Mouse (Mus musculus): ENCODE measurements around the gene Taok3.
A peak's percentile ranks its signal among the peaks of the same experiment; 100 is the strongest.

The Taok3 gene

DNA sequence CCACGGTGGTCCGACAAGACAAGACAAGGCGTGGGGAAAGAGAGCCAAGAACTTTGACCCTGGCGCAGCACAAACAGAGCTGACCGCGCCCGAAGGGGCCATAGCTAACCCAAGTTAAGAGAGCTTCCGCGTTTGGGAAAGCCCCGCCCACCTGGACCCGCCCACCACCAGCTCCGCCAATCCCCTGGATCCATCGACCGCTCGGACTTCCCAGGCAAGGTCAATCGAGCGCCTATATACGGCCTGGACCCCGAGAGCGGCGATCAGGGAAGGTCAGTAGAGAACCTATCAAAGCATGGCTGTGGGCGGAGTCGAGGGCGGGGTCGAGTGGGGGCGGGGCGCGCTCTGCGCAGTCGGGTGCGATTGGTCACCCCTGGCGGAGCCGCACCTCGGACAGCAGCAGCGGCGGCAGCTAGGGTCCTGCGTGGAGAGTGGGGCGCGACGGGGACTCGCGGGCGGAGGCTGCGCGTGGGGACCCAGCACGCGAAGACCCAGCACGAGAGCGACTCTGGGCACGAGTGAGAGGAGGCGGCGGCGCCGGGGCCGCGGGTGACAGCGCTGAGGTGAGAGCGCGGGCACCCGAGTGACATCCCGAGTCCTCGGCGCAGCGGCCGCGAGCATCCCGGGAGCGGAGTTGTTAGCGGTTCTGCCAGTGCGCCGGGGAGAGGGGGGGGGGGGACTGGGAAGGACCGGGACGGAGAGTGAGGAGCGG lies at the start of gene Taok3:
TSS of gene Taok3 (plus strand) at position 353 of the 712 bp plus-strand sequence.
- peak; percentile 98 for DNase-seq

DNA sequence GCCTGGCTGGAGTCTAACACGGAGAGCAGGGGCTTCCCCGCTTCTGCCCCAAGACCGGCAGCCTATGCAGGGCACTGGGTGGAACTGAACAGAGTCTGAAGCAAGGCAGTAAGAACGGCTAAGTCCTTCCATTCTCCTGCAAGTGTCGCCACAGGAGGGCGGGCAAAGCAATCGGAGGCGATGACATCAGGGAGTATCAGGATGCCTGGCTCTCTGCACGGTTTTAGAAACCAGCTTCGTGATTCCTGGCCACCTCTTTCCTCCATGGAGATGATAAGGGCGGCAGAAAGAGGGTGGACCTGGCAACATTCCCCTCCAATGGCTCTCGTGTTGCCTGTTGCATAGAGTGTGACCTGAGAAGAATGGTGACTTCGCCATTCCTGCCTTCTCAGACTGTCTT lies 32.2 kb upstream of the Taok3 start:
- DNase-seq, result no peak

DNA sequence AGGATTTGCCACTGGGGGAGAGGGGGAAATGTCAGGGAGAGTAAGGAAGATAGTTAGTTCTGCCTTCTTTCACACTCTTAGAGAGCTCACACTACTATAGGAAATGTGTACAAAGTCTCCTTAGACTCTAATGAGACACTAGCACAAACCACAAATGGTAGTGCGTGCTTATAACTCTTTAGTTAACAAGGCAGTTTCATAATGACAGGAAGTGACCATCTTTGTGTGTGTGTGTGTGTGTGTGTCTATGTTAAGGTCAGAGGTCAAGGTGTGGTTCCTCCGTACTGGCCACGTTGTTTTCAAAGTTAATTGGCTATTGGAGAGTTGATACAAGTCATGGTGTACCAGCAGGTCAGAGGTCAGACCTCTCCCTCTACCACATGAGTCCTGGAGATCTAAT lies 30.8 kb upstream of the Taok3 start:
- no peak for DNase-seq

DNA sequence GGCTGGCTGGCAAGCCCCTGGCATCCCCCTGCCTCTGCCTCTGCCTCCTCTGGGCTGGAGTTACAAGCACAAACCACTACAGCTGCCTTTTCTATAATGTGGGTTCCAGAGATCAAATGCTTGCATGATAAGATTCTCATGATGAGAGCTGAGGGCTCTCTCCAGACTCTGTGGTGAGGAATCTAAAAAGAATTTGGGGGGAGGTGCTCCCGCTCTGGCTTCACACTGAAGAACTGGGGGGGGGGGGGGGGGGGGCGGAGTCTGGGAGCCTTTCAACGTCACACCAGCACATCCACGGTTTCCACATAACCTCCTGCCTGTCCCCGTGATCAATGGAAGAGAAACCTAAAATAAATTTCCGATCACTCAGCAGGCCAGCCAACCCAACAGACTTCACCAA lies 30.1 kb upstream of the Taok3 start:
- no peak for DNase-seq

DNA sequence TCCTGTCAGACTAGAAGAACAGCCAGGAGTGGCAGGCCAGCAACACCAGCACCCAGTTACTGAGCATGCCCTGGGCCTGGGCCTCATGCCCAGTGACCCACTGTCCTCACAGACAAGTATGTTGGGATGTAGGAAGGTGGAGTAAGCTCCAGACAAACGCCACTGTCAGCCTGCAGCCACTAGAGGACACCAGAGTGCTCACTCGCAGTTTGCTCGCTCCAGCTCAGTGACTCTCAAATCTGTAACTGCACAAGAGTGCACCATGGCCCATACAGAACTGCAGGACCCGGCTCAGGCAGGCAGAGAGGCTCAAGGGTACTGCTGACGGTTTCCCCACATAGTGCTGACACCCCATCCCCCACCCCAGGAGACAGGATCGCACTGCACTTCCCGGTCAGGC lies 25.5 kb upstream of the Taok3 start:
- DNase-seq, result no peak

DNA sequence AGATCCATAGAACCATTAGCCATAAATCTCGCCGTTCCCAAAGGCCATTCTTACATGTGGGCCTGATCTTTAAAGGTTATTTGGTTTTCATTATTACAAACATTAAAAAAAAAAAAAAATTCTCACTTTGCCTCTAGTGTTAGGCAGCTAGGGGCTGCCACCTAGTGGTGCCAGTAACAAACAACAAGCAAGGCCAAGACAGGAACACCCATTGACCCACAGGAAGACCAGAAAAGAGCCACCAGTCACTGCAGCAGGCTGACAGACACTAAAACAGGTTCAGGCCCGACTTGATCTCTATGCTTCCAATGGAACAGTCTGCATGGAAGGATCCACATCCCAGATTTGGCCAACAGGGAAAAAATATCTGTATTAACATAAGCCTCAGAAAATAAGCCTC lies 23.2 kb upstream of the Taok3 start:
- peak; percentile 44 for DNase-seq

DNA sequence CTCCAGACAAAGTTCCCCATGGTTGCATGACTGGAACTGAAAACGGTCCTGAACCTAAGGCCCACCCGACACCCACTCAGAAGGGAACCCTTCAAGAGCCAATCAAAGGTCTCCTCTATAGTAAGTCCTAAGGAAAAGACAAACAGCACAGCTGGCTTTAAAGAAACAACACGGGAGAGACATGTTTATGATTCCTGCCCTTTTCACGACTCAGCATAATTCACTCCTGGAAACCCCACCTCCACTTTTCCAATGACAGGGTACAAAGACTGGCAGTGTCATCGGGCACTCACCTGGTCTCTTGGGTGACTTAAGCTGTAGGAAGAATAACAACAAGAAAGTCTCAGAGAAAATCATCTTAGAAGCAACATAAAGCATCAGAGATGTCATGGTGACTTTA lies 20.9 kb upstream of the Taok3 start:
- no peak for DNase-seq

DNA sequence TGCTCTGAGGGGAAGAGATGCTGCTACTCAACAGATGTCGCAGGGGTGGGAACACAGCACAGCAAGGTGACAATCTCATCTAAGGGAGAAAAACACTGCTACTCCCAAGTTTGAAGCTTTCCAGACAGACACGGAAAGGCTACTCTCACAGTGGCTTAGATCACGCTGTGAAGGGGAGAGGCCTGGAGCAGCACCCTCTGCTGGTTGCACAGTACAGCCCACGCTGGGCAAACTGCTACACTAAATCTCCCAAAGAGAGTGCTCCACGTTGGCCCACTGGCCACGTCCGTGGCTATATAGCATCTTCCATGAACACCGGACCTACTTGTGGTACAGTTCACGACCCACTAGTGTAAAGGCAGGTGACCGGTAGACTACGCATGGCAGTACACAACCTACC lies 20.2 kb upstream of the Taok3 start:
- DNase-seq, result no peak

DNA sequence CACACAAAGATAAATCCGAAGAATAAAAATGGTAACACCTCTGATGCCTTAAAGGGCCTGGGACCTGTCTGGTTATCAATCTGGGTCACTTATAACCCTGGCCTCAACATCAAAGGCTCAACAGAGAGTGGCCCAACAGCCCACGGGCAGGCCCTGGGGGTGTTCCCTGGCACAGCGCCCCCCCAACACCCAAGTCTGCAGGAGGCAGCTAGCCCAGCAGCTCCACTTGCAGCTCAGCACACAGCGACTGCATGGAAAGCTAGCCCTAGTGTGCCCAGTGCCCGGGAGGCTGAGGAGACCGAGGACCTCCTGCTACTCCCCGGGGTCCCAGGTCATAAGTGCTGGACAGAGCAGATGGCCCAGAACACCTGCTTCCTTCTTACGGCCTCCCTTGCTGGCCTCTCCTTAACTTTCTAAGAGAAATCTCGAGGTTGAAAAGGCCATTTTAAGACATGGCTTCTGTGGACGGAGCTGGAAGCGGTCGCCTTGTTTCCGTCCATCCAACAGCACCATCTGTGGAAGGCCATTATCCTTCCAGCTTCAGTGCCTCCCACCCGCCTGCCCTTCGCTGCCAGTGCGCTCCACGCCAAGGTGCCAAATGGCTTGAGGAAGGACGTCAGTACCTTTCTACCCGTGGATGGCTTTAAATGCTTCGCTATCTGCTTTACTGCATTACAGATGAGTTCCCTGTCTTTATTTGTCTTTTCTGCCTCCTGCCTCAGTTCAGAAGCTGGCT lies 16.6 kb upstream of the Taok3 start:
- DNase-seq, result no peak

DNA sequence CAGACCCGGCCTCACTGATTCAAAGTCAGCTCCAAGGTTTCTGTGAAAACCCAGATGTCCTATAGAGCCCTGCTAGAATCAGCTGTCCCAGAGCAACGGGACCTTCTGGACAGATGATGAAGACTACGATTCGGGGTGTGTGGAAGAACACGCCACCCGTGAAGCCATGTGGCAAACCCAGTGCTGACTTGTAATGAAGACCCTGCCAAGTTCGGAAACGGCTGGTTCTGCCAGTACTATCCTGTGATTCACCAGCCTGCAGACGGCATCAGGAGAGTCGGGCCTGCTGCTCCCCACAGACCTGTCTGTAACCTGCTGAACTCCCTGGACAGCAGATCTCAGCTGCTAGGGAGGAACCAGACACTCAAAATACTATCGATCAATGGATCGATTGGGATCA lies 15.6 kb upstream of the Taok3 start:
- DNase-seq, result no peak

DNA sequence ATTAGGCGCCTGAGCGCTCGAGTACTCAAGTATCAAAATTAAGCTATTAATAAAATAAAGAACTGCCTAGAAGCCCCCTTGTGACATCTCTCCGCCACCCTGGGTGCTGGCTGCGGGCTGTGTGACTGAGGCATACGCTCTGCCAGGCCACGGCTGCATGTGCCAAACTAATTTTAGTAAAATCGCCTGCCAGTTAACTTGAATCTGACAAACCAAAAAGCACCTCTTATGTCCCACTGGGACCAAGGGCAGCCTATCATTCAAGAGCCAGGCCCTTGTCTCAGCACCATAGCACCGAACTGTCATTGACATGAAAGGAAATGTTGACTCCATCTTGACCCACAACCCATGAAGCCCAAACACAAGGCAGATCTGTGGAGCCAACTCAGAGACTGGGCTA lies 14.2 kb upstream of the Taok3 start:
- DNase-seq, result no peak

DNA sequence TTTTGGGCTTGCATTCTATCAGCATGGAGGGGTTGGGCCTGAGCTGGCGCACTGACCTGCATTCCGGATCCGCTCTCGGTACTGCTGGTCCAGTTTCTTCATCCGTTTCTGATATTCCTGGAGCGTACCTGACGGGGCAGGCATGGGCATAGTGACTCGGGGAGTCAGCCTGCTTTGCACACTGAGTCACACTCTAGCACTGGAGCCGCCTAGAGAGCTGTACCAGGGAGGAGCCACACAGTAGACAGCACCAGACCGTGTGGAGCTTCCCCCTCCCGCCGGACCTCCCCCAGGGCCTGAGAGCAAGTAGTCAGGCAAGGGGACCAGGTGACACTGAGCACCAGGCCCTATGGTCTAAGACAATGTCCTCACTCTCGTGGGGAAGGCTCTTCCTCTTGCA lies 11.6 kb upstream of the Taok3 start:
- no peak for DNase-seq

DNA sequence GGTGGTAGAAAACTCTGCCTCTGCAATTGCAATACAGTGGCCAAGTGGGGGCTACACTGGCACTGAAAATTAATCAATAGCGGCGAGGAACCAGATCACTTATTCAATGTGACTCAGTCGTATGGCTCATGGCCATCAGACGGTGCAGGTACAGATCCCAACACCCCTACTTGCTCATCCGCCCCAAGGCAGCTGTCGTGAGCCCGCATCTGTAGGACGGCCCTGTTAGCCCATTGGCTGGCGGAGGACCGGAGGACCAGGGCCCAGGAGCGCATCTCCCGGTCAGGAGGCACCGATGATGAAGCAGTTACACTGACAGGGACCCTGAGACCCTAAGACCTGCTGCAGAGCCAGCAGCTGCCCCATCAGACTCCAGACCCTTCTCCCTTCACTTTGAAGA lies 11.2 kb upstream of the Taok3 start:
- no peak for DNase-seq

DNA sequence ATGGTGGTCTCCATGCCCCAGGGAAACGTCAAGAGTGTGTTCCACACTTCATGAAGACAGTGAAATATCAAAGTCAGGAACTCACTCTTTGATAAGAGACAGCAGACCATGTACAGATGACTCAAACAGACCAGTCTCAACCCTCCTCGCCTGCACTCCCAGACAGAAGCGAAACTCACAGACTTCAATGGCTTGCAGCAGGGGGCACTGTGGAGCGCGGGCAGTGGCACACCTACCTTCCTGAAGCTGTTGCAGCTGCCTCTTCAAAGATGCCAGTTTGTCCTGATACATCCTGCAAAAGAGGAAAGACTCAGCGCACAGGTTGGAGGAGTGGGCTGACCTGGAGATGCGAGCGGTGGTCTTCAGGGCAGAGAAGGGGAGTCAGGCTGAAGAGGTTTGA lies 10.4 kb upstream of the Taok3 start:
- DNase-seq, result peak; percentile 51

DNA sequence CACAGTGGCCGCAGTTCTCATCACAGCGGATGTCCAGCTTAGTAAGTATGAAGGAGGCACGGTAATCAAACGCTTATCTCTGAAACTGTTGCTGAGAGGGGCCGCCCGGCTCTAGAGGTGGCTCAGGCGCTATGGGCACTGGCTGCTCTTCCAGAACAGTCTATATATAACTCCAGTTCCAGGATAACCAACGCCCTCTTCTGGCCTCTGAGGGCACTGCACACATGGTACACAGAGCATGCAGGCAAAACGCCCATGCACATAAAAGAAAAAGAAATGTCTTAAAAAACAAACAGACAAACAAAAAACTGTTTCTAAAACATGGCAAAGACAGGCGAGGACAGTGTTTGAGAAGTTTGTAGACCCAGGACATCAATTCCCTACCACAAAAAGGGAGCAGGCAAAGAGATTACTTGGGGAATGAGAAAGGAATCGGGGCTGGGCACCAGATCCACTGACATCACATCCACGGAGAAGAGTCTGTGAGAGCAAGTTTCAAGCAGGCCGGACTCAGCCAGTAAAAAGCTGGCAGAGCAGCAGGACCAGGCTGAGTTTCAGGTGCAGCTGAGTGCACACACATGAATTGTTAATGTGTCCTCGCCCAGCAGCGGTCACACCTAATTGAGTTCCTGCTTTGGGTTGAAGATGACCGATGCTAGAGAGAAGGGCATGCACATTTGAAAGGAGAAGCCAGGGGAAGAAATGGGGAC lies 8.7 kb upstream of the Taok3 start:
- no peak for DNase-seq

DNA sequence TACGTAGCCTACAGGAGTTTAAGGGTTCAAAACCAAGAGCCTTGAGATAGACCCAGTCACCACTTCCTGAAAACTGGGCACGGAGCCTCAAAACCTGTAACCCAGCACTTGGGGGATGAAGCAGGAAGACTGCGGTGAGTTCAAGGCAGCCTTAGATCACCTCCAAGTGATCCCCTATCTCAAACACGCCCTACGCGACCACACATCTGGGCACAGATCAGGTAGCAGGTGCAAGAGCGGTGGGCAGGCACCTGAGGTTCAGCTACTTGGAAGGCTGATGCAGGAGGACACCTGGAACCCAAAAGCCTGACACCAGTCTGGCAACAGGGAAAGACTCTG lies 8.2 kb upstream of the Taok3 start:
- peak; percentile 47 for DNase-seq

DNA sequence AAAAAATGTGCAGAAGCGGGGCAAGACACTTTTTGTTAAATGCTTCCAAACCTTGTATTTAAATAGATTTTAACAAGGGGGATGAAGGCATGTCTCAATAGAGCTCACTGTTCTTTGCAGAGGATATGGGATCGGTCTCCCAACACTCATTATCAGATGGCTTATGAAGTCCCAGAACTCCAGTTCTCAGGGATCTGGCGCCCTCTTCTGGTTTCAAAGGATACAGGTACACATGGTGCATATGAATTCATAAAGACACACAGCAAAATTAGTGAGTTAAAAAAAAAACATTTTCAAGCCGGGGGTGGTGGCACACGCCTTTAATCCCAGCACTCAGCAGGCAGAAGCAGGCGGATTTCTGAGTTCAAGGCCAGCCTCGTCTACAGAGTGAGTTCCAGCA lies 6.6 kb upstream of the Taok3 start:
- DNase-seq, result no peak

DNA sequence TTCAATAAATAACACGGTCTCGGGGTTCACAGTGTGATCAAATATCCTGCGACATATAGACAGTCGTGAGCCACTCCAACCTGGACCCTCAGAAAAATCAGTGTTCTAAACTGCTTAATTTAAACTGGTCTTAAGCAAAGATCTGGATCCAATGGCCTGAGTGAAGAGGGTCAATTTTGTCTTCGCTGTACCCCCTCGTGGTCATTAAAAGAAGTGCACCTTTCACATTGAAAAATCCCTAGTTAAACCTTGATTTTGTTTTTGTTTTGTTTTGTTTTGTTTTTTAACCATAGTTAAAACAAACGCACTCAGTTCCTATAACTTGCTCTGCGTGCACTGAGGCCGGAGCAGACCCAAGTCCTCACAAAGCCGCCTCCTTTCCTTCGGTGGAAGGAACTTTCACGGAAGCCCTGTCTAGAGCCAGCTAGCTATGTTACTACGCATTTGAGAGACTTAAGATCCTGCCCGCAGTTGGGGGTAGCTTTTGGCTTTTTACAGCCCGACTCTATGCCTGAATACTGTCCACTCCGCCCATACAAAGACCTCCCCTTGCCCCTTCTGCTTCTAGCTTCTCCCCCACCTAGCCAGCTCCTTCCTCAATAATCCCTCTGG lies 5.2 kb upstream of the Taok3 start:
- DNase-seq, result peak; percentile 30

DNA sequence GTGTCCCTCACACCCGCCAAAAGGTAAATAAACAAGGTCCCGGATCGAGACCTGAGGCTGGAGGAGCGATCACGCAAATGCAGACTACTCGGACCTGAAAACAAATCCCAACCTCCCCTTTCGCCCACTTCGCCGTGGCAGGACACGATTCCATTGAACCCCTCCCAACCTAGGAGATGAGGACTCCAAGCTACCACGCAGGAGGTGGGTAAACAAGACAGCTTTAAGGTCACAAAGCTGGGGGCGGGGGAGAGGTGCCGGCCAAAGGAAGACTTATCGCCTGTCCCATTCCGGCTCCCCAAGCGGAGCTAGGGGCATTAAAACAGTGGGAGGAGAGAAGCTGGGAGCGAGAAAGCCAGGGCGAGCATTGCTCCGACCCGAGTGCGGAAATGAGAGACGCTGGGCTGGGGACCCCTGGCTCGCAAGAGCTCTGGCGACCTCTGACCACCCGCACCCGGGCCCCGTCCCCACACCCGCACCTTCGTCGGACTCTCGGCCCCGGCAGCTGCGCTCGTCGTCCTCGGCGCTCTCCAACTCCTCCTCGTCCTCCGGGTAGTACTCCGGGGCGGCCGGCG lies 4.6 kb upstream of the Taok3 start:
- no peak for DNase-seq

DNA sequence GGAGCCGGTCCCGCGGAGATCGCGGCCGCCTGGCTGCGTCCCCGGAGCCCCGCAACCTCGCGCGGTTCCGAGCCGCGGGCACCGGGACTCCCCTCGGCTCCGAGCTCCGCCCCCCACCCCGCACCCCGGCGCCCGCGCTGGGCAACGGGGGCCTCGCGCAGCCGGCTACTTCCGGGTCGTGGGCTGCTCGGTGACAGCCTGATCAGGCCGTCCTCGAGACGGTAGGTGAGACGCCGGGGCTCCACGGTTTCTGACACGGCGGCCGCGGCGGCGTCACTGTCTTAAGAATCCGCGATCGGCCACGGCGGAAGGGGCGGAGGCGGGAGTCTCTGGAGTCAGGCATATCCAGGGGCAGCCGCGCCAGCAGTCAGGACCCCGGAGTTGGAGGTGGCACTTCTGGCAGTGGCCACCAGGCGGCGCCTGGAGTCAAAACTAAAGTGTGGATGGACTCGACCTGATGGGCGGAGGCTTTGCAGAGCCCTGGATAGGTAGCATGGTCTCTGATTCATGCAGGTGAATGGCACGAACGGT lies 4.0 kb upstream of the Taok3 start, which contains the start of gene Suds3:
TSS of gene Suds3 (minus strand) at position 278 of the 531 bp plus-strand sequence.
- peak; percentile 98 for DNase-seq

DNA sequence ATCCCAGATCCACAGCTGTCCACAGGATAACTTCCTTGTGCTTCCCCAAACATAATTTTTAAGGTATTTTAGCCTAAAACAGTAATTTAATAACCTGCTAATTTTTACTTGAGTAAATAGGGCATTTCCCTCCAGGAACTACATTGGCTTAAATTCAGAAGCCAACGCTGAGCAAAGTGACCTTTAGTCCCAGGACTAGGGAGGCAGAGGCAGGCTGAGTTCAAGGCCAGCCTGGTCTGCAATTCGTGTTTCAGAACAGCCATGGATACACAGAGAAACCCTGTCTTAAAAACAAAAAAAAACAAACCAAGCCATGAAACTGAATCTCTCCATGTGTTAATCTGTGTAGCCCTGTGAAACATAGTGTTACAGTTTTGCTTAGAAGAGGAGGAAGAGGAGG lies 3.3 kb upstream of the Taok3 start:
- DNase-seq, result no peak

DNA sequence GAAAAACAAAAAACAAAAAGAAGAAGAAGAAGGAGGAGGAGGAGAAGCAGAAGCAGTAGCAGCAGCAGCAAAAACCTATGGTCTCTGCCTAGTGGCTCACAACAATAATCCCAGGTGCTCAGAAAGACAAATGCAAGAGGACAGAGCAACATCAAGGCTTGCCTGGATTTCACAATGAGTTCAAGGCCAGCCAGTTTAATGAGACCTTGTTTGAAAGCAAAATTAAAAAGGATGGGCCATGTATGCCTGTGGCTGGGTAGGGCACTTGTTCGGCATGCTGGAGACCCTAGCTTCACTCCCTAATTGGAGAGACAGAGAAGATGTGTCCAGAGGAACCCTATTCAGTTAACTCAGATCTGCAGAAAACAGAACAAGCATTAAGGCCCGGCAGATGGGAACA lies 2.7 kb upstream of the Taok3 start:
- DNase-seq, result no peak

DNA sequence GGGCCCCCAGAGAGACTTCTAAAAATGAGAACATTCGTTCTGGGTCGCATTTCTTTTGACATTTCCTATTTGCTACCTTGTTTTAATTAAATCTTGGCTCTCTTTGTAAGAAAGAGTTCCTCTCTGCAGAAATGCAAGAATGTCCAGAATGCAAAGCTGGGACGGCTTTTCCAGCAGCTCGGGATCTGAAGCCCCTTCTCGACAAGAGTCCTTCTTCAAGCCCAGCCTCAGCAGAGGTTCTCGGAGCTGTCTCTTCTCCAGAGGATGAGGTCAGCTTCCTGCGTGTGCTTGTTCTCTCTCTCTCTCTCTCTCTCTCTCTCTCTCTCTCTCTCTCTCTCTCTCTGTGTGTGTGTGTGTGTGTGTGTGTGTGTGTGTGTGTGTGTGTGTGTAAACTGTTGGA lies 2.2 kb upstream of the Taok3 start:
- no peak for DNase-seq
